Mouse (Mus musculus) right cerebral cortex, adult 18-20 months (tissue): ENCODE measurements around the gene Slc16a13.

Source experiments
- DNase-seq: peaks from one replicate; pipeline ENCODE4 v3.0.0; 2022; ENCODE audit warnings: mixed read lengths

The Slc16a13 gene

DNA sequence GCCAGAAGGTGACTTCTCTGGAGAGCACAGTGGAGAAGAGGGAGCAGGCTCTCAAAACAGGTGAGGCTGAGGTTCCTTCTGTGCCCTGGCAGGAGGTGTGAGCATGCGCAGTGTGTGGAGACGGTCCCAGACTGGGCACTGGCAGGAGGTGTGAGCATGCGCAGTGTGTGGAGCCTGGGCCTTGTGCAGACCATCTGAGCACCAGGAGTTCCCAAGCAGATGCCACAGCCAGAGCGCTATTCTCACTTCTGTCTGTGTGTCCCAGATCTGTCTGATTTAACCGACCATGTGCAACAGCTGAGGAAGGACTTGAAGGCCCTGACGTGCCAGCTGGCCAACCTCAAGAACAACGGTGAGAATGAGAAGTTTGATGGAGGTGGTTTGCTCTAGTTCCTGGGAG lies 51.4 kb downstream of the Slc16a13 start:
- DNase-seq: peak; percentile 8

GRCm38 (mm10) chr11:70168136-70168535 lies 52.7 kb downstream of the Slc16a13 start:
- DNase-seq: no peak
